Mouse (Mus musculus) cerebellum, adult 2 months (tissue): ENCODE data around the gene Zfp937. TPM values are rescaled to one million over a fixed set of nuclear protein-coding genes. Genes with fewer than 3 reads are reported as not detected.

Experiments used
- polyA plus RNA-seq: library from polyadenylated mRNA; depleted of rRNA; stranded (reverse); fragments of >200 nt; gene quantifications from 2 replicates; pipeline ENCODE4 v1.2.3, GENCODE M21; 2012; rRNA removed

The Zfp937 gene
- polyA plus RNA-seq, 1 experiment: 2.4 TPM

Other genes with a start within 250 kb of the Zfp937 start
- gene Zfp120, start 81.4 kb upstream of the Zfp937 start, polyA plus RNA-seq: 4.5 and 5.2 TPM in 2 replicates
- not detected in 2 replicates for gene Gm10770, start 38.4 kb upstream of the Zfp937 start, polyA plus RNA-seq
- gene Gm14139, start 36.3 kb upstream of the Zfp937 start, polyA plus RNA-seq: not detected in 2 replicates
- gene Gm21994, start 37.5 kb downstream of the Zfp937 start, polyA plus RNA-seq: 0.36 and 0.73 TPM in 2 replicates
- 0.03 TPM in 1 of 2 replicates, not detected in the other for gene Gm14124, start 39.4 kb downstream of the Zfp937 start, polyA plus RNA-seq
- not detected in 2 replicates for gene Gm10130, start 105.6 kb downstream of the Zfp937 start, polyA plus RNA-seq
- 3.6 and 4.5 TPM in 2 replicates for gene 3300002I08Rik, start 144.7 kb downstream of the Zfp937 start, polyA plus RNA-seq
- gene Zfp442, start 233.4 kb downstream of the Zfp937 start, polyA plus RNA-seq: 1.5 and 1.7 TPM in 2 replicates